Mouse (Mus musculus) CD4-positive helper T cell, adult 2 months (primary cell): Measurements from ENCODE around the gene Cdt1.
"Not testable (repeated sequence)": the region's sequence is repeated elsewhere in the genome, so short reads cannot be mapped to it uniquely, and the experiment has no call there.

Source experiments
- DNase-seq: peaks from one replicate; pipeline ENCODE4 v3.0.0-alpha.2; 2012; ENCODE audit warnings: low read depth, missing footprints, low spot score

Cdt1 gene

DNA sequence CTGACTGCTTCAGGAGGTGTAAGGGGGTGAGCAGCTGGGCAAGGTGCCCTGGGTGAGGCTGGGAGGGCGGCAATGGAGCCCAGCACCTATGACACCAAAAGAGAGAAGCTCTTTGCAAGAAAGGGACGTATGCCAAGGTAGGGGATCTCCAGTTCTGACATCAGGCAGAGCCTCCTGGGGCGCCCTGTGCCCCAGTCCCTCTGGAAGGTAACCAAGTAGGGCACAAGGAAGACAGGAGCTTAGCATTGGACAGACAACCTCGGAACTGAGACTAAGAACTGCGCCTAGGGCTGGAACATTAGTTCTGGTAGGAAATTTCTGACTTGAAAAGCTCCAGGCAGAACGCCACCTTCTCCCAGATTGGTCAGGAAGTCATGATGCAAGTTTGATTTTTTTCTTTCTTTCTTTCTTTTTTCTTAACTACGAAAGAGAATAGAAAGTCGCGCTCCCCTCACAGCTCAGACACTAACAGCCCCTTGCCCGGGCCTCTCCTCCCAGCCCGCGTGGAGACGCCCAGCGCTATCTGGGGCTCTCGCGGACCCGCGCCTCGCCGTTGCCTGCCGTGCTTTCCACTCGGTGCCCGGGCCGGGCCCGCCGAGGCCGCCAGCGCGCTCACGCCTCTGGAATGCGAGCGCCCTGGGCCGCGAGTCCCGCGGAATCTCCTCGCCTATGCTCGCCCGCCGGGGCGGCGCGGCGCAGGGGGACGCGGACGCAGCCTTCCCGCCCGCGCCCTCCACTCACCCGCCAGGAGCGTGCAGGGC is 17.4 kb upstream of the Cdt1 start:
- peak; percentile 67 for DNase-seq

DNA sequence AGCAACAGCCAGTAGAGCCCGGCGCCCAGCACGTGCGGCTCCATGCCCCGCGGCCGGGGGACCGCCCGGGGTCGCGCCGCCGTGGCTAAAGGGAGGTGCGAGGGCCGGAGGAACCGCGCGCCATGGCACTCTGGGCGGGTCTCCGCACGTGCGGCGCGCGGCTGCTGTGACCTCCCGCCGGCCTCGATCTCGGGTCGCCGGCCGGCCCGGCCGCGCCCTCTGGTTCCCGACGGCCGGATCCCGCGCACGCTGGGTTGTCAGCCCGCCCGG is 16.9 kb upstream of the Cdt1 start:
- DNase-seq, result no peak

DNA sequence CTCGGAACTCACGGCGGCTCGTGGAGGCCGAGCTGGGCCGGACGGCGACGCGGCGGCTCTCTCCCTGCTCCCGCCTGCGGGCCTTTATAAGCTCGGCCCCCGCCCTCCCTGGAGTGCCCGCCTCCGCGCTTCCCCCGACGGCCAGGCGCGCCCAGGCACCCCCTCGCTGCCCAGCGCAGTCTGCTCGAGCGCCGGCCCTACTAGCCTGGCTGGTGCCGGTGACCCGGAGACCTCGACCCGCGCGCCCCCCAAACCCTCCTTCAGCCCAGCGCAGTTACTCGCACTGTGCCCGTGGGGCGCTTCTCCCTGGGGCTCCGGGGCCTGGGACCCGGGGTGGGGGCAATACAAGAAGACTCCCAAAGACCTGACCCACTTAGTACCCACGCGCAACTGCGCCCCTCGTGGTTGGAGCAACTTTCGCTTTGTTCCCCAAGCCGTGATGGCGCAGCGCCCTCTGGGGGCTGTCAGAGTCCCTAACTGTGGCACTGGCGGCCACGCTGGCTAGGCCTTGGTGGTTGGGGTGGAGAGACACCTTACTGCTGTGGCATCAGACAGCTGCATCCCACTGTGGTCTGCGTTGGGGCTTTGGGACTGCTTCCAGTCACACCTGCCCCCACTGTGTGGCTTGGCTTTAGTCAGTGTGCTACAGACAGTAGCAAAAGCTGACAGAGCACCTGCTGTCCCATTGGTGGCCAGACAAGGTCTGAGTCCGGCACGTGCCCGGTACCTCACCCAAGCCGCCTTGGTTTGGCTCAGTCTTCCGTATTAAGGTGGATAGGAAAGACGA is 16.4 kb upstream of the Cdt1 start, which contains the start of gene Piezo1:
Piezo1 (minus strand) TSS at position 65 of the 787 bp plus-strand sequence.
- peak; percentile 93 for DNase-seq

DNA sequence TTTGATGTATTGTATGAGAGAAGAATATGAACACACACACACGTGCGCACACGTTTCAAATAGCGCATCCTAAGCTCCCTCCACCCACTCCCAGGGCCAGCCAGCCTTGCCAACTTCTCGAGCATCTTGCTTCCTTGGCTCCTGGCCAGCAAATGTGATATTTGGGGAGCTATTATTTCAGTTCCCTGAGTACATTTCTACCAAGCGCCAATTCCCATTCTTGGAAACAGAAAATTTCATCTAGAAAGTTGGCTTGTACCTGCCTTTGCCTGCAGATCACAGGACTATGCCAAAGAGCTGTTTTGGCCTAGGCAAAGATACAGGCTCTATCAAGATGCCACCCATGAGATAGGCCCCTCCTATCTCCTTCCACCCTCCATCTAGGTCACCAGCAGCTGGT is 13.0 kb upstream of the Cdt1 start:
- no peak for DNase-seq

DNA sequence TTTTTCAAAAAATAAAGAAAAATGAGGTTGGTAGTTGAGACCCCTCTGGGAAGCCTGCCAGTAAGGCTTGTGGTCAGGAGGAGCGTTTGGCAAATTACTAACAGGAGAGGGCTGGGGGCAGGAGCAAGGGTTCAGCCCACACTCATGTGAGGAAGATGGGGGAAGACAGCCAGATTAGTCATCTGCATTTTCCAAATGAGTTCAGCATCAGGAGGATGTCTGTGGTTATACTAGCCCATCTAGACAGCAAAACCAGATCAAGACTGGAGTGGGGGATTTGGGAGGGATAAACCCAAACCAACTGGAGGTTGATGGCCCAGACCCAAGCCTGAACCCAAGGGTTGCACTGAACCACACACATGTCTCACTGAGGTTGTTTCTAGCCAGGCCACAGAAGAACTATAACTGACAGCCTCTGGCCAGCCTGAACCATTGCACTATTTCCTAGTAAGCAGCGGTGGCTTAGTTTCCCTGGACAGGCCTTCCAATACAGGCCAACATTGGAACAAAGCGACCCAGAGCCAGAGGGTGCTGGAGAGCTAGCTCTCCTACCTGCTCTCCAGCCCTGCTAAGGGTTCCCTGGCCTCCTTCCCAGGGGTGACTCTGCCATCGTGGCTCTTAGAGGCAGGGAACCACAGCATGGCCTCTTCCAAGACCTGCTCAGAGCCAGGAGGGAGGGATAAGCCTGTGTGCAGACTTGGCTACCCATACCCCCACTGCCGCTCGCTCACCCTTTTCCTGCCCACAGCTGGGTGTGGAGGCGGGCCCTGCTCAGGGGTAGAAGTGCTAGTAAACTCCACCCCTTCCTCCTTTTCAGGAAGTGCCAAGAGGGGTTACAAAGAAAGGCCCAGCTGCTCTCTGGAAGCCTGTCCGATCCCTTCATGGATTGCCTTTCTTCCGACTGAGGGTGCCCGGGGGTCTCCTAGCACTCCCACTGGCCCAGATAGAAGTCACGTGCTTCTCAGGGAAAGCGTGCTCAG is 11.5 kb upstream of the Cdt1 start:
- DNase-seq, result peak; percentile 87

DNA sequence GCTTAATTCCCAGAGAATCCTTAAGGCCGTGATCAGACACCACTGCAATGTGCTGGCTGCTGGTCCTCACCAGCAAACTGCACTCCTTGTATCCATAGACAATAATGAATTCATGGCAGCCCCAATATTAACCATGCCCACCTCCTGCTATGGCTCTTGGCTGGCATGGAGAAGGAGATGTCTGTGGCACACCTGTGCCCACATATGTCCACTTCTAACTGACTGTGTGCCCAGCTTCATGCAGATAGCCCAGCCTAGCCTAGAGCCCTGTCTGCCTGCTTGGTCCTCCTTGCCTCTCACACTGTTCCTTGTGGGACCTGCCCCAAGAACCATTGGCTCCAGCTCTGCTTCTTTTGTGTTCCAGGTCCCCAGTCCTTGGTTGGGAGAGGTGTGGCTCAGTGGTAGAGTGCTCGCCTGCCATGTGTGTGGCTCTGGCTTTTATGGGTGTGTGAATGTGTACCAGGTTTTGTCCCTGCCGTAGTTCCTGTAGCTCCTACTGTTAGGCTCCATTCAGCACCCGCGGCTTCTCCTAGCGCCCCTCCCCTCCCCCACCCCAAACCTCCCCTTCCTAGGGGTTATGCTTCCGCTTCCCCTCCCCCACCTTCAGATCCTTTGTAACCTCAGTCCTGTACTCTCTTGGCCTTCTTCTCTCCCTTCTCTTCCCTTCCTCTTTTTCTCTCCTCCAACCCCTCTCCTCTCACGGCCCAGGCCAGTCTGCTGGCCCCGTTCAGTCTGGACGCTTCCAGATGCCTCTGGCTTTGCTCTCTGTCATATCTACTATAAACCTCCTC is 10.4 kb upstream of the Cdt1 start:
- DNase-seq, result peak; percentile 49

DNA sequence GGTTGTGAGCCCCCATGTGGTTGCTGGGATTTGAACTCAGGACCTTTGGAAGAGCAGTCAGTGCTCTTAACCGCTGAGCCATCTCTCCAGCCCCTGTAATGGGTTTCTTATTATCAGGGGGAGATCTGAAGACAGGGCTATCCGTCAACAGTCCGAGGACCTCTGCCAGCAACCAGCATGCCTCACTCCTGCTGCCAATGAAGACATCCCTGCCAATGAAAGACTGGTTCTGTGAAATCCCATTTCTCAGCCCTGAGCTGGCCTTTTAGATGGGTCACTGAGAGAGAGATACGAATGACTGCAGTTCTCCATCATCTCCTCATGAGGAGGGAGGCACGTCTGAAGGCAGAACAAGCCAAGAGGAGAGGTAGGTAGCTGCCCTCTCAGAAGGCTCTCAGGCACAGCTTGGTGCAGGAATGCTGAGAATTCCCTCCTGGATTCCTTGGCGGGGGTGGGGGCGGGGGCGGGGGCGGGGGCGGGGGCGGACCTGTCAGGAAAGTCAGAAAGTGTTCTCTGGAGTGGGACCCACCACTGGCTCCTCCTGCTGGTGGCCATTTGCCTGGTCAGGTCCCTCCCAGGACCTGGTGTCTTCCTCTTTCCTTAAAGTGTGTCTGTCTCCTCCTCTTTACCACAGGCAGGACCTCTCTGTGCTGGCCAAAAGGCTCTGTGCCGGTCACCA is 9.0 kb upstream of the Cdt1 start:
- no peak for DNase-seq

DNA sequence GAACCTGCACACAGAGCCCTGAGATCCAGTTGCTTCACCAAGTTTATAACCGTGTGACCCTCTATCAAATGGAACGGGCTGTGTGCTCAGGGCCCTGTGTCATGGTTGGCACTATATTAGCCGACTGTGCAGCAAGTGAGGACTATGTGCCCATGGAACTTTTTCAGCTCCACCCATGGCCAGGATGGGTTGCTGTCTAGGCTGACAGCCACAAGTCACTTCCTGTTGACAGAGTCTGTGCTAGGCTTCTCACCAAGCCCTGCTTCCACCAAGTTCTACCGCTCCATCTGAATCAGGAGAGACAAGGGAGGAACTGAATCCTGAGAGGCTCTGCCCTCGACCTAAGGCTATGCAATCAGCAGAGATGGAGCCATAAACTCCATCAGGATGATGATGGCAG is 6.6 kb upstream of the Cdt1 start:
- peak; percentile 82 for DNase-seq

DNA sequence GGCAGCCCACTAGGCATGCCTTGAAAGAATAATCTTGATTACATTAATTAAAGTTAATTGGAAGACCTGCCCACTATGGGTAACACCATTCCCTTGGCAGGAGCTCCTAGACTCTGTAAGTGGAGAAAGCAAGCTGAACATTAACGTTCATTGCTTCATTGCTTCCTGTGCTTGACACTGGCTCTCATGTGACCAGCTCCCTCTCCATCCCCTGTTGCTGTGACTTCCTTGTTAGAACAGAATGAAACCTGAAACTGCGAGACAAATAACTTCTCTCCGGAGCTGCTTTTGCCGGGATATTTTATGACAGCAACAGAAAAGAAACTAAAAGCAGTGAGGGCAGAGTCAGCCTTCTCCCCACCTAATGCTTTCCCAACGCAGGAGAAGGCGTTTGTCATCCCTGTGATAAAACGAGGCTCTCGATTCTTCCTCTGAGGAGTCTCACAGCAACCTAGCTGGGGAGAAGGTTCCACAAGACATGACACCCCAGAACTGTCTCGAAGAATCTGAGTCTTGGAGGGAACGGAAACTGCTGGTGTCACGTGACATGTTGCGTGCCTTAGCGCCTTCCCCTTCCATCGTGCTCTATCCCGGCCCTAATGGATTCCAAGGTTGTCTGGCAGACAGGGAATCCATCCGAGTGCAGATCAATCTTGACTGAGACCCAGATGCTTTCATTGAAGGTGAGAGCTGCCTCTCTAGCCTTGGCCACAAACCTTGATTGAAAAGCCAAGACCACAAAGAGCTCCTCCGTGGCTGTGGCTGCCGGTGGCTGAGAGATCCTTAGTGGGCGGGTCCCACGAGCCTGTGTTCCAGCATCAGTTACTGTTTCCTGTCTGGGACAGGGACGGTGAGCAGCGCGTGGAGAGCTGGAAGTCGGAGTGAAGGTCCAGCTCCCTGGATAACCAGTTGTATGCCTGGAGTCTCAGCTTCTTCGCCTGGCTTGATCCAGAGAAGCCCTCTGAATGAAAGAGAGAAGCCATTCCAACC is 3.2 kb upstream of the Cdt1 start:
- DNase-seq, result peak; percentile 48

DNA sequence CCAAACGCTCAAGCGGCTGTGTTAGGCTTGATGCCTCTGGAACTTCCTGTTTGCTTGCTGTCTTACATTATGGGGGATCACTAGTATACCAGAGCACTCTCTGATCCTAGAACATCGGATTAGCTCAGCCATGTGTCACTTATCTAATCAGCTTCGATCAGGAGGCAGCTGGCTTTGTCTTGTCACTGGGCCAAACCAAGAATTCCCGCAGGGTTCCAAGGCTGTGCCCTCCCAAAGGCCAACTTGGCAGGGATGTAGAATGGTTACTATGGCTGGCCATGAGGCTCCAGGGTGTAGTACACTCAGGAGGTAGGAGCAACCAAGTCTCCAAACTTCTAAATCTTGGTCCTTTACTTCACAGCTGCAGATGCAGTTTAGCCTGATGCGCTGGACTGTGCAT is 1.0 kb upstream of the Cdt1 start:
- DNase-seq, result no peak

DNA sequence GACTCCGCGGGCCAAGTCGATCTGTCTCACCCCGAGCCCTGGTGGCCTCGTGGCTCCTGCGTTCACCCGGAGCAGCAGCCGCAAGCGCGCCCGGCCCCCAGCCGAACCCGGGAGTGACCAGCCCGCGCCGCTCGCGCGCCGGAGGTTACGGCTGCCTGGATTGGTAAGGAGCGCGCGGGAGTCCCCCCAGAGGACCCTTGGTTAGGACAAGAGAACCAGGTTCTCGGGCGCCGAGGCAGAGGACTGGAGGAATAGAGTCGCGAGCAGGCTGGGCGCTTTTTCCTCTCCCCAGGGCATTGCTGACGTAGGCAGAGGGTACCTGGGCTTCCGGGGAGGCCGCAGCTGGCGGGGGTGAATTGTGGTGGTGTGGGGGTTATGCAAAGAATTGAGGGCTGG is 292 bp downstream of the Cdt1 start:
- DNase-seq, result peak; percentile 79

DNA sequence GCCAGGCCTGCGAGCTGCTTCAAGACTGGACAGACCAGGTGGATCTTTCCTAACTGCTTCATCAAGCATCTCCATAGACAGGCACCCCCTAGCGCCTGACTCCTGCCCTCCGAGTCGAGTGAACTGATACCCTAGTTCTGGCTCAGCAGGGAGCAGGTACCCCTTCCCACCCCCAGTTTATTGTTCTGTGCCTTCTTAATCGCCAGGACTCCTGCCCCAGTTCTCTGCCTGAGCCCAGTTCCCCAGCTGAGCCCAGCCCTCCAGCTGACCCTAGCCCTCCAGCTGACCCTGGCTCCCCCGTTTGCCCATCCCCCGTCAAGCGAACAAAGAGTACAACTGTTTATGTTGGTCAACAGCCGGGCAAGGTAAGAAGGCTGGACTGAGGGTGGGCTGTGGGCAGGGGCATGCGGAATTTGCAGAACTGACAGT is 1.1 kb downstream of the Cdt1 start:
- DNase-seq, result peak; percentile 44

DNA sequence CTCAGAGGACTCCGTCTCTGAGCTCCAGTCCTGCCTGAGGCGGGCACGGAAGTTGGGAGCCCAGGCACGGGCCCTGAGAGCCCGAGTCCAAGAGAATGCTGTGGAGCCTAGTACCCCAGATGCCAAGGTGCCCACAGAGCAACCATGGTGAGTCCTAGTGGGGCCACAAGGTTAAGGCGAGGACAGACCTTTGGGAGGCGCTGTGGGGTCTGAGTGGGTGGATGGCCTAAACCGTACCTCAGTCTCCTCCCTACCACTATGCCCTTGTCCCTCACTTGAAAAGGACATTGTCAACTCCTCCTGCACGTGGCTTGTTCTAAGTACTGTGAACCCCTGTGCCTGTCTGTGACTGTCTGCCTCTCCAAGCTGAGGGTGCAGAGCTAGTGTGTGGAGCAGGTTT is 1.5 kb downstream of the Cdt1 start:
- no peak for DNase-seq

DNA sequence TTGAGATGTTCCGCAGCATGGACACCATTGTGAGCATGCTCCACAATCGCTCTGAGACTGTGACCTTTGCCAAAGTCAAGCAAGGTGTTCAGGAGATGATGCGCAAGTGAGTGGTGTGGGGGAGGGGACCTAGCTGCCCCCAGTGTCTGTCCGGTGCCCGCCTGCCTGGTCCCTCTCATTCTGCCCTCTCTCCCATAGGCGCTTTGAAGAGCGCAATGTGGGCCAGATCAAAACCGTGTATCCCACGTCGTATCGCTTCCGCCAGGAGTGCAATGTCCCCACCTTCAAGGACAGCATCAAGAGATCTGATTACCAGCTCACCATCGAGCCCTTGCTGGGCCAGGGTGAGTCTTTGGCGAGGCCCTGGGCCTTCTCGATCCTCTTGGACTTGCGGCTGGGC is 2.2 kb downstream of the Cdt1 start:
- no peak for DNase-seq

DNA sequence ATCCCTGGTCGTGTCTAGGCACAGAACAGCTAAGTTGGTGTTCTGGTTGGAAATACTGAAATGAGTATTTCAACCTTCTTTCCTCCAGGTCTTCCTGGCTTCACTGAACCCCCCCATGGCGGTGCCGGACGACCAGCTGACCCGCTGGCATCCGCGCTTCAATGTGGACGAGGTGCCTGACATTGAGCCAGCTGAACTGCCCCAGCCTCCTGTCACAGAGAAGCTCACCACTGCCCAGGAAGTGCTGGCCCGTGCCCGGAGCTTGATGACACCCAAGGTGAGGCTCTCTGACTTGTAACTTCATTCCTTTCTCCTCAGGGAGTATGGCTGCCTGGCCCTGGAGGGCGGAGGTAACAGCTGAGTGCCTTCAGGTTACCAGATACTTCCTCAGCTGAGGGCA is 3.3 kb downstream of the Cdt1 start:
- no peak for DNase-seq

DNA sequence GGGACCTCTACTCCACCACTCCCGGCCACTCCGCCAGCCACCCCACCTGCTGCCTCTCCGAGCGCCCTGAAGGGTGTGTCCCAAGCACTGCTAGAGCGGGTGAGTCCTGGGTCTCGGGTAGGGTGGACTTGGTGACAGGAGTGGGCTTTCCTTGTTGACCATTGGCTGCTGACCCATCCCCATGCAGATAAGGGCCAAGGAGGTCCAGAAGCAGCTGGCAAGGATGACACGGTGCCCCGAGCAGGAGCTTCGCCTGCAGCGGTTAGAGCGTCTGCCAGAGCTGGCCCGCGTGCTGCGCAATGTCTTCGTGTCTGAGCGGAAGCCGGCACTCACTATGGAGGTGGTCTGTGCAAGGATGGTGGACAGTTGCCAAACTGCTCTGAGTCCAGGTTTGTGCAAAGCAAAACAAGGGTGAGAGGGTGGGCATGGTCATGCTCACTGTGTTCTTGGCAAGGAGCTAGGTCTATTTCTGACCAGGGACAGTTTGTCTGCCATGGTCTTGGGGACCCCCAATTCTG is 4.0 kb downstream of the Cdt1 start:
- DNase-seq, result no peak

DNA sequence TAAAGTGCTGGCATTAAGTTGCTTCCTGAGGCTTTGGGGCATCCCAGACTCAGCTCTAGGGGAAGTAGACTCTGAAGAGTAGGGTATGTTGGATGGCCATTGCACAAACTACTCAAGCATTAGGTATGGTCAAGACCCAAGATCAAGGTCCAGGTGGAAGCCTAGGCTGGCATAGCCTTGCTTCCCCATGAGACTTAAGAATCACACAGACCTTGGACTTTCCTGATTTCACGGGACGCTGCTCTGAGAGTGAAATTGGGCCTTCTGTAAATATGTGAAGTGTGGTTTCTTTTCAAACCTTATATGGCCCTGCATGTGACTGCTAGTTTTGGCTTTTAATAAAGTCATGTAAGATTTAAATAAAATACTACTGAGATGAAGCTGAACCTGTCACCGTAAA is 4.9 kb downstream of the Cdt1 start:
- no peak for DNase-seq

DNA sequence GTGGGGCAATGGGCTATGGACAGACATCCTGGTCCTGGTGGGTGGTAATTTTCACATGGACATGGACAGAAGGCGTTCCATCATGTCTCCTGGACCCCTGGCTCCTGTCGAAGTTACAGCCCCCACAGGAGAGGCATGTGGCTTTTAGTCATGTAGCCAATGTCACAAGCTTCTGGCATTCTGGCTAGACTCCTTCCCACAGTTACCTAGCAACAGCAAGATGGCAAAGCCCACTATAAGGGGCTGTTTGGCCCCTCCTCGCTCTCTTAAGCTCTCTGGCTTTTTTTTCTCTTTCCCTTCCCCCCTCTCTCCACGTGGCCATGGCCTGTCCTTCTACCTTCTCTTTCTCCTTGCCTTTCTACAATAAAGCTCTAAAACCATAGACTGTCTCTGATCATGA is 5.4 kb downstream of the Cdt1 start:
- DNase-seq, result not testable (repeated sequence)

DNA sequence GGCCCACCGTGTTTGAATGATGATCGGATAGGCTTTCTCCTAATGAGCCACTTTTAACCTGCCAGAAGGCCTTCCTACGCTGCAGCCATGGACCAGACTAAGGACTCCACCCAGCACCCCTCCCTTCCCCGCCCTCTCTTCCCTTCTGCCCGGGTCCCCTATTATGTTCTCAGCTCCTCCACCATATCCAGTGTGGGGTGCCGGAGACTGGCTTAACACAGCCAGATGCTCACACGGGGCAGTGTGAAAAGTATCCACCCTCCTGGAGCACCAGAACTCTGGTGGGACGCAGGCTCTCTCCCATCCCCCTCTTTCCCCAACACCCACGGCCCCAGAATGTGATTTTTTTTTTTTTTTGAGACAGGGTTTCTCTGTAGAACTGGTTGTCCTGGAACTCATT is 5.8 kb downstream of the Cdt1 start:
- no peak for DNase-seq
